Mouse (Mus musculus): ENCODE results near the gene Apbb2. TPM values are rescaled to one million over a fixed set of nuclear protein-coding genes. Genes with fewer than 3 reads are reported as not detected.

Apbb2 gene
- total and polyA plus RNA-seq, 2 experiments from 2014 or later = 64.6 to 77.2 TPM

- WGBS = 90% methylated on average over 4 of the region's 4 CpGs
- DNase-seq (no peak), ATAC-seq (no peak)
- H3K4me1 ChIP-seq (ENCODE audit: insufficient read depth) = peaks cover 4% of the 10 kb centered on the region; the same call in 1 of the 2 replicates
- H3K27ac ChIP-seq (ENCODE audit: low read depth, low read length) = no peak overlapping the region
- peaks cover 7% of the 10 kb centered on the region; the same call in 1 of the 2 replicates for H3K36me3 ChIP-seq (ENCODE audit: insufficient read depth)
- no peak overlapping the region for H3K4me2 ChIP-seq (ENCODE audit: low read depth)
- no peak overlapping the region for H3K4me3 ChIP-seq (ENCODE audit: low read depth, low read length)
- TF ChIP-seq CTCF (IDR thresholded peaks at IDR 0.05; ENCODE audit: low read depth) = no peak
- H3K27me3 ChIP-seq (ENCODE audit: insufficient read depth, low read length) = no peaks in the 10 kb centered on the region
- H3K9ac ChIP-seq = no peak overlapping the region
- no peaks in the 10 kb centered on the region for H3K9me3 ChIP-seq (ENCODE audit: low read length)
These were observed 163.8 kb downstream of the Apbb2 start for GRCm38 (mm10) chr5:66454826-66455225.

- Histone ChIP-seq H3K27ac (ENCODE audit: low read depth, low read length) (peak overlapping the region; percentile 64), H3K4me2 (ENCODE audit: low read depth) (no peak overlapping the region), H3K9me3 (ENCODE audit: low read length) (no peaks in the 10 kb centered on the region), H3K4me1 (ENCODE audit: insufficient read depth) (peaks cover 4% of the 10 kb centered on the region; the same call in 1 of the 2 replicates), H3K9ac (no peak overlapping the region), H3K27me3 (ENCODE audit: insufficient read depth, low read length) (no peaks in the 10 kb centered on the region), H3K36me3 (ENCODE audit: insufficient read depth) (peaks cover 7% of the 10 kb centered on the region; the same call in 1 of the 2 replicates), H3K4me3 (ENCODE audit: low read depth, low read length) (no peak overlapping the region)
- TF ChIP-seq CTCF (IDR thresholded peaks at IDR 0.05; ENCODE audit: low read depth) = no peak
- WGBS = 46% methylated on average over 4 of the region's 4 CpGs
- no peak for ATAC-seq
- no peak for DNase-seq
These were observed 165.5 kb downstream of the Apbb2 start for GRCm38 (mm10) chr5:66453106-66453505.

GRCm38 (mm10) chr5:66451561-66451960 is 167.0 kb downstream of the Apbb2 start:
- TF ChIP-seq CTCF (IDR thresholded peaks at IDR 0.05; ENCODE audit: low read depth) = no peak
- H3K4me3 ChIP-seq (ENCODE audit: low read depth, low read length) = no peak overlapping the region
- 79% methylated on average over 5 of the region's 5 CpGs for WGBS
- no peak overlapping the region for H3K9ac ChIP-seq
- H3K27ac ChIP-seq (ENCODE audit: low read depth, low read length) = no peak overlapping the region
- ATAC-seq = no peak
- no peaks in the 10 kb centered on the region for H3K9me3 ChIP-seq (ENCODE audit: low read length)
- H3K36me3 ChIP-seq (ENCODE audit: insufficient read depth) = peaks cover 7% of the 10 kb centered on the region; the same call in 1 of the 2 replicates
- H3K27me3 ChIP-seq (ENCODE audit: insufficient read depth, low read length) = no peaks in the 10 kb centered on the region
- peaks cover 4% of the 10 kb centered on the region; the same call in 1 of the 2 replicates for H3K4me1 ChIP-seq (ENCODE audit: insufficient read depth)
- no peak overlapping the region for H3K4me2 ChIP-seq (ENCODE audit: low read depth)
- DNase-seq = no peak

DNA sequence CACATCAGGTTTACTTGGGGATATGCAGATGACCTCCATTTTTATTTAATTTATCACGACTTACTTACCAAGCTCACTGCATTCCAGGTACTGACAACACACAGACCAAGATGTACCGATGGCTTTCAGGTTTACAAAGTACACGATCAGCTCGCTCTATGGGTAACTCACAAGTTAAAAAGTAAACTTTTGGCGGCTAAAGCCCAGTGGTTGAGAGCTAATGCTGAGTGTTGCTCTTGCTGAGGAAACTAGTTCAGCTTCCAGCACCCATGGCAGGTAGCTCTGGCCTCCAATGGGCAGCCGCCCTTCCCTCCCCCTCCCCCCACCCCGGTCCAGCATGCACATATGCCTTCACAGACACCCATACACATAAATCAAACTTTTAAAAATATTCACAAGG is 173.1 kb downstream of the Apbb2 start:
- TF ChIP-seq CTCF (IDR thresholded peaks at IDR 0.05; ENCODE audit: low read depth) = no peak
- ATAC-seq (no peak), DNase-seq (no peak)
- Histone ChIP-seq H3K4me2 (ENCODE audit: low read depth) (no peak overlapping the region), H3K36me3 (ENCODE audit: insufficient read depth) (no peaks in the 10 kb centered on the region), H3K4me1 (ENCODE audit: insufficient read depth) (no peaks in the 10 kb centered on the region), H3K27ac (ENCODE audit: low read depth, low read length) (no peak overlapping the region), H3K4me3 (ENCODE audit: low read depth, low read length) (no peak overlapping the region), H3K9ac (no peak overlapping the region), H3K9me3 (ENCODE audit: low read length) (no peaks in the 10 kb centered on the region), H3K27me3 (ENCODE audit: insufficient read depth, low read length) (no peaks in the 10 kb centered on the region)
- WGBS = 92% methylated on average over 7 of the region's 7 CpGs

DNA sequence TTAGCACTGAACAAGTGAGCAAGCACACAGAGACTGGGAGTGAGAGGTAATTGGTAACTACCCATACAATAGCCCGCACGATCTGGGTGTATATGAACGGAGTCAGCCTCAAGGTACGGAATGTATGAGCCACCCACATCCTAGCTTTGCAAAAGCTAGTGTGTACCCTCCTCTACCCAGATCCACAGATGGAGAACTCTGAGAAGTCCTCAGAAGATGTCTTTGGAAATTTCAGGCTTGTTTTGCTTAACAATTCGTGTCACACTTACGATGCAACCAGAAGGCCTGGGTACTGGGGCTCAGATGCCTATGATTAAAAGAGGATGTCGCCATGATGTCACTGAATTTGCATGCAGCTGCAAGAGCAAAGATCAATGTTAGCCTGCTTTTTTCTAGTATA is 176.3 kb downstream of the Apbb2 start:
- H3K27me3 ChIP-seq (ENCODE audit: insufficient read depth, low read length) = no peaks in the 10 kb centered on the region
- ATAC-seq (no peak; the same call in 1 of the 2 replicates), DNase-seq (no peak)
- no peak overlapping the region for H3K4me3 ChIP-seq (ENCODE audit: low read depth, low read length)
- H3K27ac ChIP-seq (ENCODE audit: low read depth, low read length) = no peak overlapping the region
- H3K4me1 ChIP-seq (ENCODE audit: insufficient read depth) = no peaks in the 10 kb centered on the region
- no peaks in the 10 kb centered on the region for H3K9me3 ChIP-seq (ENCODE audit: low read length)
- no peak overlapping the region for H3K4me2 ChIP-seq (ENCODE audit: low read depth)
- TF ChIP-seq CTCF (IDR thresholded peaks at IDR 0.05; ENCODE audit: low read depth) = no peak
- no peak overlapping the region for H3K9ac ChIP-seq
- H3K36me3 ChIP-seq (ENCODE audit: insufficient read depth) = no peaks in the 10 kb centered on the region
- 84% methylated on average over 7 of the region's 7 CpGs for whole genome bisulfite sequencing

GRCm38 (mm10) chr5:66436791-66437246 is 181.8 kb downstream of the Apbb2 start:
- Histone ChIP-seq H3K27ac (ENCODE audit: low read depth, low read length) (no peak overlapping the region), H3K36me3 (ENCODE audit: insufficient read depth) (no peaks in the 10 kb centered on the region), H3K9me3 (ENCODE audit: low read length) (no peaks in the 10 kb centered on the region), H3K4me2 (ENCODE audit: low read depth) (no peak overlapping the region), H3K9ac (no peak overlapping the region), H3K27me3 (ENCODE audit: insufficient read depth, low read length) (no peaks in the 10 kb centered on the region), H3K4me1 (ENCODE audit: insufficient read depth) (no peaks in the 10 kb centered on the region), H3K4me3 (ENCODE audit: low read depth, low read length) (no peak overlapping the region)
- TF ChIP-seq CTCF (IDR thresholded peaks at IDR 0.05; ENCODE audit: low read depth) = no peak
- peak; percentile 63 for DNase-seq
- WGBS = 59% methylated on average over 2 of the region's 2 CpGs
- ATAC-seq = peak; percentile 65

DNA sequence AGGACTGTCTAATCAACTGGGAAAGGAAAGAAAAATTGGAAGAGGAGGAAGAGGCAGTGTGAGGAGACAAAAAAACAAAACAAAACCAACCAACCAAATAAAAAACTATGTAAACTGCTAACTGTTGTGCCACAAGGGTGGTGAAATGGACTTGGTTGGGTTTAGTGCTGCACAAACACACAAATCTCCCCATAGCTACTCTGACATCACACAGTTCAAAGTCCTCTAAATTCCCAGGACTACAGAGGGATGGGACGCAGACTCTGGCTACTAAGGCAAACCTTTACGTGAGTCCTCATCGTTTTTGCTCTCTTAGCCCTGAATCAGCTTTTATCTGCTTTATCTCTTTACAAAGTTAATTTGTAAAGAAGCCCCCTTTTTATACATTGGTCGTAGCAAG is 183.4 kb downstream of the Apbb2 start:
- H3K27ac ChIP-seq (ENCODE audit: low read depth, low read length) = no peak overlapping the region
- no peaks in the 10 kb centered on the region for H3K36me3 ChIP-seq (ENCODE audit: insufficient read depth)
- 95% methylated on average over 4 of the region's 4 CpGs for WGBS

More for the DNA sequence above, 183.4 kb downstream of the Apbb2 start:
- no peaks in the 10 kb centered on the region for H3K27me3 ChIP-seq (ENCODE audit: insufficient read depth, low read length)
- no peaks in the 10 kb centered on the region for H3K4me1 ChIP-seq (ENCODE audit: insufficient read depth)
- TF ChIP-seq CTCF (IDR thresholded peaks at IDR 0.05; ENCODE audit: low read depth) = no peak
- no peak overlapping the region for H3K4me3 ChIP-seq (ENCODE audit: low read depth, low read length)
- ATAC-seq (no peak), DNase-seq (no peak)
- H3K9ac ChIP-seq = no peak overlapping the region
- no peak overlapping the region for H3K4me2 ChIP-seq (ENCODE audit: low read depth)
- no peaks in the 10 kb centered on the region for H3K9me3 ChIP-seq (ENCODE audit: low read length)
